Mouse (Mus musculus) NIH3T3 (cell line): ENCODE results near the gene Prkag2.
"Not testable (repeated sequence)": the region's sequence is repeated elsewhere in the genome, so short reads cannot be mapped to it uniquely, and the experiment has no call there.

Experiments
- DNase-seq: peaks from one replicate; pipeline ENCODE4 v3.0.0-alpha.2; 2012; ENCODE audit warnings: low read depth

Prkag2 gene

DNA sequence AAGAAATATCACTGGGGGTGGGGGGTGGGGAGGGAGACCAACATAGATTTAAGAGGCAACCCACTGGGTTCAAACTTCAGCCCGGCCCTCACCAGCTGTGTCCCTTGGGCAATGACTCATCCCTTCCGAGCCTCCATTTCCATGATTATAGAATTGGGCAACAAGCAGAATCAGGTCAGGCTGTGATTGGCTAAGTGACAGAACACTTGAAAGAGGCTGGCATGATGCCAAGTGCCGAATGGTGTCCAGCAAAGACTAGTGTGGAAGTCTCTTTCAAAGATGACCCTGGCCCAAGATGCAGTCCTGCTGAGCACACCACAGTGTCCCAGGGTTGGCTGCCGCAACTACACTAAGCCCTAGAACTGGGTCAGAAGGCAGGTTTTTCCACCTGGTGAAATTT lies 14.2 kb downstream of the Prkag2 start:
- DNase-seq: peak; percentile 93

DNA sequence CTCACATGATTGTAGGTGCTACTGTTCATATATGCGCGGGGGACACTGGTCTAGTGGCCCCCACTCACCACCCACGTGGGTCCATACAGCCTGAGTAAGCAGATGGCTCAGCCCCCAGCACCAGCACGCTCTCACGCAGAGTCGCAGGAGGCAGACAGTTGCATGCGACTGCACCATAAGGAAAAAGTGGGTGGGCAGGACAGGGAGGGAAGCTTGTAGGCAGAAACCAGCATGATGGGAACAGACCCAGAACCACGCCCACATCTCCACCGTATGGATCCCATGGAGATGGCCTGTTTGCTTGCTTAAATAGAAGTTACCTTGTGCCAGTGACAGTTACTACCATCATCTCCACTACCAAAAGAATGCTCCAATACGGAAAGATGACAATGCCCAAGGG lies 15.3 kb downstream of the Prkag2 start:
- DNase-seq: no peak

DNA sequence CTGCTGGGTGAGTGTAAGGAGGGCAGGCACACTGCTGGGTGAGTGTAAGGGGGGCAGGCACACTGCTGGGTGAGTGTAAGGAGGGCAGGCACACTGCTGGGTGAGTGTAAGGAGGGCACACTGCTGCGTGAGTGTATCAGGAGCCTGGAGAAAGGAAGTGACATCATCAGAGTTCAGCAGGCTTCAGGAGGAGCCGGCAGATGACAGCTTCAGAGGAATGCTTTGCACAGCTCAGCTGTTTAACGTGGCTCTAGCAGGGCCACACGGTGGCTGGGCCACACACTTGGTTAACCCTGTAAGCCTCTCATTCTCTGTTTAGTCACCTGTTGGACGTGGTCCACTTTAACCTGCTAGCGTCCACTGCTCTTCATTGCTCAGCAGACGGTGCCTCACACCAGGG lies 16.6 kb downstream of the Prkag2 start:
- DNase-seq: no peak

DNA sequence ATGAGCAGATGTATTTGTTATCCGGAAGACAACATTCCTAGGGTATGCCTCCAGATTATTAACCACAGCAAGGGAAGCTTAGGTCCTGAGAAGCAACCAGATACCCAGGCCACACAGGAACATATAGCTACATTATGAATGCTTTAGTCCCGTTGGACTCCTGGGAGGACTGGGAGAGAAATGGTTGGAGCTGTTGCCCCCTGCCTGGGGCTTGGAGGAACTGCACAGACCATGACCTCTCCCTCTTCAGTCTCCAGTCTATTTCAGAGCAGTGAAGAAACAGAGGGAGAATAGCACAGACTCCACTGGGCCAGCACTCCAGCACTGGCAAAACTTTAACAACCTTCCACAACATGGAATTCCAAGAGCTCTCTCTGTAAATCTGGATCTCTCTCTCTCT lies 17.9 kb downstream of the Prkag2 start:
- DNase-seq: peak; percentile 62

DNA sequence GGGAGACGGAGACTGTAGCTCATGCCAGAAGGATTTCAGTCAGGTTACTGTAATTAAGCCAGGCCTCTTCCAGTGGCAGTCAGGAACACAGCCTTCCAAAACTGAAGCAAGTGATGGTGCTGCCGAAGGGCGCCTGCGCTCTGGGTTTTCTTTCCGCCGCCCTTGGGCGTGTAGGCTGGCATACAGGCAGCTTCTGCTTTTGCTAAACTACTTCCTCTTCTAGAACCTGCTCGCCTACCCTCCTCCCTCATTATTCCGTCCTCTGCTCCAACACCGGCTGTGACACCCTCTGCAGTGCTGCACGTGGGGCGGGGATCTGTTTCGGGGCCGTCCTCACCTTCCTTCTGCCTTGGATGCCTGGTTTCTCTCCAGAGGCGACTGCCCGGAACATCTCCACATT lies 18.9 kb downstream of the Prkag2 start:
- DNase-seq: no peak

DNA sequence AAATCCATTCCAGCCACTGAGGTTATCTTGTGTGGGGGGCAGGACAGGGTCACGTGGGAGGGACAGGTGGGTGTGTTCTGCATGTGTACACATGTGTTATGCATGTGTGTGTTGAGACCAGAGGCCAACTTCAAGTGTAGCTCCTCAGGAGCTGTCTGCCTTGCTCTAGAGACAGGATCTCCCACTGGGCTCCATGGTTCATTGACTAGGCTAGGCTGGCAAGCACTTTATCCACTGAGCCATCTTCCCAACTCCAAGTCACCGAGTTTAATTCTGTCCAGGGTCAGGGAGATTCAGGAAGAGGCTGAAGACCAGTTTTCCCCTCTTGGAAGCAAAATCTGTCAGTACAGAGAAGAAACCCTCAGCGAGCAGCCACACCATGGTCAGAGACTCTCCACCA lies 19.4 kb downstream of the Prkag2 start:
- DNase-seq: no peak

DNA sequence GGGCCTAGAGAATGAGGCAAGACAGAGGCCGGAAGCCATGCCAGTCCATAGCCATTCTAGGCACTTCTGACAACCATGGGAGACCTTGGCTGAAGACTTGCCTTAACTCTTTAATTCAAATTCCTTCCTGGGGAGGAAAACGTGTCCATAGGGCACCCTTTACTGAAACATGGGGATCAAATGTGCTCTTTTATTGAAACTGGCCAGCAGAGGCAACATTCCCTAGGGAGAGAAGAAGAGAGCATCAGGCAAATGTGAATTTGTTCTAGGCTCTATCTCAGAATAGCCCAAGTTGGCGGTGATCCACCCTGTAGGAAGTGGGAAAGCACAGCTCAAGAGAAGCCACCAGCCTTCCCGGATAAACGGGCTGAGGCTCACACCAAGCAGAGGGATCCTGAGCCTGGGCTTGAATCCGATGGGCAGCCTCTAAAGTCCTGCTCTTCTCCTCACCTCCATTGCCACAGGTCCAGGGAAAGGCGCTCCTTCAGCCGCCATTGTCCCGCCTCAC lies 19.9 kb downstream of the Prkag2 start:
- DNase-seq: no peak

DNA sequence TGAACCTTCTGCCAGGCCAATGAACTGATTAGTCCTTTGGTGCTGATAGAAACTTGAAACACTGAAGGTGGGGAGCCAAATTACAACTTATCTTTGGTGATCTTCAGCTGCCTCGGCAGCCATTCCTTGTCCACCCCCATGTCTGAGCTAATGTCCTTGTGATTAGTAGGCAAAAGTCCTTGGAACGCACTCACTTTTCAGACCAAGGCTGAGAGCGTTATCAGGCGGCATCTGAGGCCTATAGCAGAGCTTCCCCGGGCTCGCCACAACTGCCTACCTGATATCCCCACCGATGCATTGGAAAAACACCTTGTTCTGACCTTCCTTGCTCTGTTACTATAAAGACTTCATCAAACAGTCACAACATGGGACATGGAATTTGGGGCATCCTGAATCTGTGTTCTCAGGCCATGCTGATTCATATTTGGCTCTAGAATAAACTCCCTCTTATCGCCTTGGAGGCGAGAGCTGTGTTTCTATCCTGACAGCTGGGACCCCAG lies 20.6 kb downstream of the Prkag2 start:
- DNase-seq: no peak

DNA sequence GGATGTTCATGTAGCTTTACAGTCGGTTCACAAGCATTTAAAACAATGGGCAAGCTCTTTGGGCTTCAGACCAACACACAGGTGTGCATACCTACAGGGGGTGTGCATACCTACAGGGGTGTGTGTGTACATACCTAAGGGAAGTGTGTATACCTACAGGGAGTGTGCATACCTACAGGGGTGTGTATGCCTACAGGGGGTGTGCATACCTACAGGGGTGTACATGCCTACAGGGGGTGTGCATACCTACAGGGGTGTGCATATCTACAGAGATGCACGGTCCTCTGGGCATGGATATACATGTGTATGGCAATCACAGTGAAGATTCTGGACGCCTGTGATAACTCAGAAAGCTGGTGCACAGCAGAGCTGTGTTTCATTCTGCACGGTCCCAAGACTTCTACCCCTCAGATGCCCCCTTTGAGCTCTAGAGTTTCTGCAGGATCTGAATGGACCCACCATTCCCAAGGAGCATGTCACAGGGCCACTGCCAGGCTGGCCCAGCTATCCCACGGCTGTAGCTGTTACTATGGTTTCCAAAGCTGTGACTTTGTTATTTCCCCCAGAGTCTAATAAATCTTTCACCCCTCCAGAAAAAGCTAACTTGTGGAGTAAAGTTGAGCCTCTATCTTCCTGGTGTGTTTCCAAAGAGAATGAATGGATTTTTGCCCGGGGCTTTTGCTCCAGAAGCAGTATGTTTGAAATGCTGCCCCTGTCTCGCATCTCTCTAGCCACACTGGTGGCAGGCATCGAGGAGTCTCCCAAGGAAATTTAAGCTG lies 22.4 kb downstream of the Prkag2 start:
- no peak for DNase-seq

DNA sequence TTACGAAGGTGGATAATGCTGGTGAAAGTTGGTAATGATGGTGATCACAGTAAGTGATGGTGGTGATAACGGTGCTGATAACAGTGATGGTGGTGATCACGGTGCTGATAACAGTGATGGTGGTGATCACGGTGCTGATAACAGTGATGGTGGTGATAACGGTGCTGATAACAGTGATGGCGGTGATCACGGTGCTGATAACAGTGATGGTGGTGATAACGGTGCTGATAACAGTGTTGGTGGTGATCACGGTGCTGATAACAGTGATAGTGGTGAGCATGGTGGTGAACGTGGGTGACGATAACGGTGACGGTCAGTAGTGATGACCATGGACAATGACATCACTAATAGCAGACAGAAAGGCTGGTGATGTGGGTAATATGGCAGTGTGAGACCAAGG lies 23.2 kb downstream of the Prkag2 start:
- not testable (repeated sequence) for DNase-seq

DNA sequence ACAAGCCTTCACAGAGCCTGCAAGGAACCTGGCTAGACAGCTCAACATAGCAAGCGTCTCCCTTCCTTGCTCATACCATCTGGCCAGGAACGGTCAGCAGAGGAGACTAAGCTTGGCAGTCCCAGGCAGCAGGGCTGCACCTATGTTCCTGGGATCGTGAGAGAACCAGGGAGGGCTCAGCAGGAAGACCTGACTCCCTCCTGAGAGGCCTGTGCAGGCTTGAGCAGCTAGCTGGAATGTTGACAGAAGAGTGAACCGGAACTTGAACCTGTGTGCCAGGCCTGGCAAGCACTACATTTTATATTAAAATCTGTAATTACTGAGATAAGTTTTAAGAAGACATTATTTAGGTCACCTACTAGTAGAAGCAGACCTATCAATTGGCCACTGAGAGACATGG lies 24.8 kb downstream of the Prkag2 start:
- no peak for DNase-seq

DNA sequence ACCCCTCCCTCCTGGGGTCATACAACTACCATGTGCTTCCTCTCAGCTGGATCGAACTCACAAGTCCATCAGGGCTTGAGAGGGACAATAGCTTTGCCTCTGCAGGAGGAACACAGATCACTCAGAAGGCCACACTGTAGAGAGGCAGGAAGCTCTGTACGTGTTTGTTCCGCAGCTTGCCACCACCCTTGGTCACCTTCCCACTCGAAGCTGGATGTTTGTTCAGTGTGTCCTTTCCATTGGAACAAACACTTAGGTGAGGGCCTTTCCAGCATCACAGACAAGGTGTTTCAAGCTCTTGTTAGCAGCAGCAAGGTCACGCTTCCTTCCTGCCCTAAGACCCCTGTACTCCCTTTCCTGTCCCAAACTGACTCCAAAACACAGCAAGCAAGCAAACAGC lies 30.6 kb downstream of the Prkag2 start:
- DNase-seq: no peak

DNA sequence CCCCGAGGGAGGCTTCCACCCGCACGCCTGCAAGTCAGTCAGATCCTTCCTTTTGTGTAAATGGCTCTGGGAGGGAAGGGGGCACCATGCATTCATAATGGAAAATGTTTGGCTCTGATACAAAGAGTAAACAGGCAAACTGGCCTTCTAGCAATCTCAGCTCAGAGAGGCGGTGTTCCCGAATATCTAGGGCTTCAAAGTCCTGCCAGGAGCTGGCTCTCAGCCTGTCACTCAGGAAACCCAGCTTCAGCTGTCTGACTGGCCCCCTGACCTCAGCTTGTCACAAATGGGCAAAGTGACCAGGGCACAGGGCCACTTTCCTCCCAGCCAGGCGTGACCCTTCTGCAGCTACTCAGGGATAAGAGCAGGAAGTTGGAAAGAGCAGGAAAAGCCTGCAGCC lies 33.3 kb downstream of the Prkag2 start:
- no peak for DNase-seq

DNA sequence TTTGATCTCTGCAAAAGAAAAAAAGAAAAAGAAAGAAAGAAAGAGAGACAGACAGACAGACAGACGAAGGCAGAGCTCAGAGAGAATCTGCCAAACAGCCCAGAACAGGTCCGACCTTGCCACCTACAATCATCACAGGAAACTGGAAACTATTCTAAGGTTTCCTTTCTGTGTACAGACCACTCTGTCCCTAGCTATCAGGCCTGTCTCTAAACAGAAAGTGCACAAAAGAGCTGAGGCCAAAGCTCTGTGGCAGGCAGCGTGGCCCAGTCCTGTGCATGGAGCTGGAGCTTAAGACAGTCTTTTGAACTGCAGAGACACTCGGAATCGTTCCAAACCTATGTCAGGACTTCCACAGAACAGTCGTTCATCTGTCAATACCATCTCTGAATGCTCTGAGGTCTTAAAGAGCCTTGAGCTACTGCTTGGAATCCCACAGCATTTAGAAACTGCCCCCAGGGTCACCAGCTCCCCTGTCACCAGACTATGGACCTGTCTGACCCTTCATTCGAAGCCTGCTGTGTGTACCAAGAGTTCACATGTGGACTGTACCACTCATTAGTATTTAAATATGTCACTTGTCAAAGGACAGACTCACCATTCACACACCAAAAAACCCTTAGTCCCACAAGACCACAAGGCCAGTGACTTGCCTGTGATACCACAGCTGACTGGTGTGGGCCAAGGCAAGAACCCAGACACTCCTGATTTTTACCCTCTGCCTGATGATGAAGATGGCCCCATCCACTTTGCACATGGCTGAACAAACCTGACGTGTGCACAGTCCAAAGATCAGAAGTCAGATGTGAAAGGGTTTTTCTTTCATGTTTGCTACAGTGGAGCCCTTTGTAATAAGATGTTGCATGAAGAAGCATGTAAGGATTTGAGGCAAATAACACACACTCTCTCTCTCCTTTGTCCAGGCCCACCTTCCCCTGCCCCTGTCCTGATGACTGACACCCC lies 35.9 kb downstream of the Prkag2 start:
- DNase-seq: no peak

DNA sequence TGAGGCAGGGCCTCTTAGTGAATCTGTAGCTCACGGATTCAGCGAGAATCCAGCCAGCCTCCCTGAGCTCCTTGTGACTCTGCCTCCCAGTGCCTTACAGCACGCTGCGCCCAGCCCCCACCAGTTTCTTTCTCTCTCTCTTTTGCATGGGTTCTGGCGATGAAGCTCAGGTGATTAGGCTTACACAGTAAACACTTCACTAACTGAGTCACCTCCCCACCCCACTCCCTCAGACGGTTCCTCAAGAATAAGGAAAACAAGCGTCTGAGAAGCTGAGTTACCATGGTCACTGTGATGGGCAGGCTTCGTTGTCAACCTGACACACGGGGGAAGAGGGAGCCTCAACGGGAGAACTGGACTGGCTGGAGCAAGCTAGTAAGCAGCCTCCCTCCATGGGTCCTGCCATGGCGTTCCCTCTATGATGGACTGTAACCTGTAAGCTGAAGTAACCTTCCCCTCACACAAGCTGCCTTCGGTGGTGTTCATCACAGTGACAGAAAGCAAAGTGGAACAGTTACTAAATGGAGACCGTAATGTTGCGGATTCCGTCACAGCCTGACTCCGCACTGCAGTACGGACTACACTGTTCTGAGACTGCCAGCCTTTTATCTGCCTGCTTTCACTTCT lies 37.8 kb downstream of the Prkag2 start:
- no peak for DNase-seq

DNA sequence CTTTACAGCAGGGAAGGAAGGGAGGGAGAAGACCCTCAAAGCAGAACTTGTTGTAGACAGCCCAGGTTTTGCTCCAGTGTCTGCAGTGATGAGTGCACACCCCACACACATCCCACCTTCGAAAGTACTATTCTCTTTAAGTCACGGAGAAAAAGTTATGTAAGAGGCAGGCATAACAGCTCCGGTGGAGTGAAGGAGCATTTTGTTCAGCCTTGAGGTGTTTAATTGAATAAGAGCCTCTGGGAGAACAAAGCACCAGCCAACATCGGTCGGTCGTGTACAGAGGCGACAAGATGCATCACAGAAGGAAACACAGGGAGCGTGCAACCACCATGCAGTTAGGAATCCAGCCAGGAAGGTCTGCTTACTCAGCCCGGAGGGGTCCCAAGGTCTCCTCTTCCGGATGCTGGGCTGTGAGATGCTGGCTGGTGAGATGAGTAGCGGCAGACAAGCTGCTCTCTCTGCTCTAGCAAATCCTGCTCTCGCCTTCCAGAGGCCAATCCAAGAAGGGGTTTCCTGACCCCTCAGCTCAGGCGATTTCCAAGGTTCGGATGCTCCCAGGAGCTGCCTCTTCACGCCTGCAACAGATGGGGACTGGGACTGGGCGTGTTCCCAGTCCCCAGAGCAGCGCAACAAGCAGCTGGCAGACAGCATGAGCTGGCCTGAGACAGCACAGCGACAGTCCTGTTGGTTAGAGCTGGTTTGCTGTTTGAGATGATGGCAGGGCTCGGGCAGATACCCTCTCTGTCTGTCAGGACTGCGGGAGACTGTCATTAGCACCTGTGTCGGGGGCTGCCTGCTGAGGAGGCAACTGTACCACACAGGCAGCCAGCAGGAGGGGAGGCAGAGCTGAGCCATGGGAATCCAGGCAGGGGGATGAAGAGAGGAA lies 41.3 kb downstream of the Prkag2 start:
- DNase-seq: no peak

DNA sequence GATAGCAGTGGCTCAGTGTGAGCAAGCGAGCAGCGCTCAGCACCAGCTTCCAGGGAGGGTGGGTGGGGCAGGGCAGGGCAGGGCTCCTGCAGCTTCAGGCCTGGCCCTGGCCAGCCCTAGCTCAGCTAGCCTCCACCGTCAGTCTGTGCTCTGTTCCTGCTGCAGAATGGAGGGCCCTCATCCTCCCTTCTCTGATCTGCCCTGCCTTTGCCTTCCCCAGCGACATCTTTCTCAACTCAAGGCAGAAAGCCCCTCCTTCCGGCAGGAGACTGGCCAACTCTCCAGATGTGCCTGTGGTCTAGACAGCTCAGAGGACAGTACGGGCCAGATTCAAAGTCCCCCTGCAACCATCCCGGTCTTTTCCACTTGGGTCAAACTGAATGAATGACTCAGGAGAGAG lies 42.0 kb downstream of the Prkag2 start:
- DNase-seq: peak; percentile 26

DNA sequence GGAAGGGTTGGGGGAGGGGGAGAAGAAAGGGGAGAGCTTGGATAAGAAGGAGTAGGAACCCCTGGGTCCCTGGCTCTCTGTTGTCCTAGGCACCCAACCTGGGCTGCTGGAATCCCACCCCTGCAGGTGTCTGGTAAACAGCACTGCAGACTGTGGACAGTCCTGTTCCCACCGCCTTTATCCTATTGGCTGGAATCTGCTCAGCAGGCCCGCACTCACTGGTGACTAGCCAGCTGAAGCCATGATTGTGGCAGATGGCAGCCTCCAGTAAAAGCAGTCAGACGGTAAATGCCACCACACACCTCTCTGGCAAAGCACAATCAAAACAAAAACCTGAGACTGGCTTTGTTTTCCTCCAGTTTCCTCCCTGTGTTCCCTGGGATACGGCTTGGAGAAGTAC lies 45.2 kb downstream of the Prkag2 start:
- DNase-seq: no peak

DNA sequence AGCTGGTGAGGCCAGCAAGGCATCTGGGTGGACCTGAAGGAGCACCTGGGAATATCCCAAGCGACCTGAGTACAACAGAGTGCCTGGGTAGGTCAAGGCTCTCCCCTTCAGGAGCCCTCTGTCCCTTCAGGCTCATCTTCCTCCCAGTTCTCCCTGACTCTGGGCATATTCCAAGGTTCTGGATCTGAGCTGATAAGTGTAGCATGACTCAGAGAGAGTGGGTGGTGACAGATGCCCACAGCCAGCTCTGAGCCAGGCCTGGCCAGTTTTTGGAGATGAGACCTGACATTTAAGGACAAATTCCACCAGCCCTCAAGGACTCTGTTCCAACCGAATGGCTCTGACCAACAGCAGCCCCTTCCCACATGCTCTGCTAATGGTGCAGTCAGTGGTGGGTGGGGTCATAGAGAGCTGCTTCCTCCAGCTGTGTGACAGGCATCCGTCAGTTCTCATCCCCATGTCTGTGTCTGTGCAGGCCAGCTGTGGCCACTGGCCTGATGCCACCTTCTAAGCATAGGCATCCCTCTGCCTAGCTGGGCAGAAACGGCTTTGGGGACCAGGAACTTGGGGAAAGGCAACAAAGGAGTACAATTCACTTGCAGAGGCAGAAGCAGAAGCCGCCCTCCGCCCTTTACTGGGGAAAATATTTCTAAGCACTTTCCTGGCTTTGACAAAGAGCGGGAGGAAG lies 46.3 kb downstream of the Prkag2 start:
- peak; percentile 33 for DNase-seq

DNA sequence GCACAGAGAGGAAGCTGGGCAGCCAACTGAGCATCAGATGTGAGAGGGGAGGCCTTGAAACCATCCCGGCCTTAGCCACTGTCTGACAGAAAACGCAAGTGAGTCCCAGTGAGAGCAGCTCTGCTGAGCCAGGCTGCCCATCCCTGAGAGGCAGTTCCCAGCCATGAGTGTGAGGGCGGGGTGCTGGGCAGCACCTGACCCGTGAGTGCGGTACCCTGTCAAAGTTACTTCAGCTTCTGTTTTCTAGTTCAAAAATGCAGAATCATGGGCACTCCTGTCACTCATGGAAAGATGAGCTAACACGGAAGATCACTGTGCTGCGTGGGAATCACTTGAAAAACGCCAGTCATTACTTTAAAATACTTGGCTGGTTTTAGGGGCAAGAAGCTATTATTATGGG lies 49.6 kb downstream of the Prkag2 start:
- no peak for DNase-seq

DNA sequence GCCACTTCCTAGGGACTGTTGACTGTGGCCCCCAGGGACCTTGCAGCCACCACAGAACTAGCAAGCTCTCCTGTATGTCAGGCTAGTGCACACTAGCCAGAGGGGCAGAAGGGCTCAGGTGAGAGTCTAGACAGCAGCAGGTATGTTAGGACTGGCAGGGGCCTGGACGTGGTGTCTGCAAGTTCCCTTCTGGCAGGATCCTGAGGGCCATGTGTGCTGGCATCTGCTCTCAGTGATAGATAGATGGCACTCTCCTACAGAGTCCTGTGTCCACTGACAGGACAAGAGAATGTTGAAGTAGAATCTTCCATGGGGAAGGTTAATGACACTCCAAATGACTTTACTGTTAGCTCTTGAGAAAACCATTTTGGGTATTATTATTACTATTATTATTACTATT lies 52.8 kb downstream of the Prkag2 start:
- no peak for DNase-seq
